Comparison of ENCODE assay signal across 4 mouse cellular contexts in the genomic region with DNA sequence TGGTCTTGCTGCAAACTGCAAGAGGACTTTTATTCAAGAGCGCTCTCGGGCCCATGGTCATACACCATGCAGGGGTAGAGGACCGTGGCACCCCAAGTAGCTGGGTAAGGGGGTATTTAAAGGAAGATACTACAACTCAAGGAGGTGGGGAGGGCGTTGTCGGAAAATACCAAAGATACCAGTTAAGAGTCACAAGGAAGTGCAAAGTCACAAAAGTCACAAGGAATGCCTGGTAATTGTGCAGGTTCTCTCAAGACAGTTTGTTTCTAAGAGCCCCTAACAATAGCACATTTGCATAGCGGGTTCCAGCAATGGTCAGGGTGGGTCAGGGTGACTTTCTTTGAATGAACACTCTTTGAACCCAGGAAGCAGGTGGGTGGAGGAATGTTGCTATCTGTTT.
A peak's percentile ranks its signal among the peaks of the same experiment; 100 is the strongest.
DNase-seq lines count a peak whose midpoint lies in the region.

No protein-coding gene starts in this region.

- peak; percentile 44 for DNase-seq in ES-CJ7 (ENCODE audit: low read depth, low spot score)
- DNase-seq in R1 (ENCODE audit: low read depth, low spot score) = peak; percentile 62
- DNase-seq in ZHBTc4 (ENCODE audit: low read depth, low spot score) = peak; percentile 62
- peak; percentile 40 for DNase-seq in heart, adult 11 months

Comparison
In these comparisons a context has a peak if more than half of its experiments do, and no peak if none do; other contexts are left out.
1. Peak in every context shown above with its lines: DNase-seq.